Mouse (Mus musculus) retina, postnatal 1 day (tissue): ENCODE results near the gene Lzic.

Experiments
- DNase-seq: peaks from one replicate; pipeline ENCODE4 v3.0.0-alpha.2; 2012

The Lzic gene

GRCm38 (mm10) chr4:149527621-149528354 is 42.8 kb downstream of the Lzic start:
- no peak for DNase-seq

GRCm38 (mm10) chr4:149529691-149530090 is 44.7 kb downstream of the Lzic start:
- DNase-seq = no peak

- DNase-seq = no peak
These were observed 54.4 kb downstream of the Lzic start for GRCm38 (mm10) chr4:149539441-149539840.

- peak; percentile 62 for DNase-seq
These were observed 56.9 kb downstream of the Lzic start for GRCm38 (mm10) chr4:149541935-149542334.

GRCm38 (mm10) chr4:149542431-149542830 is 57.4 kb downstream of the Lzic start:
- peak; percentile 52 for DNase-seq

- peak; percentile 93 for DNase-seq
These were observed 58.0 kb downstream of the Lzic start for GRCm38 (mm10) chr4:149542927-149543553.

GRCm38 (mm10) chr4:149544892-149545291 is 59.9 kb downstream of the Lzic start:
- no peak for DNase-seq
